Mouse (Mus musculus) lung, adult 2 months (tissue): ENCODE data around the gene Ctsl.

ENCODE experiments used
- CTCF ChIP-seq: fragments of 200-500 bp; IDR thresholded peaks from 2 replicates; pipeline ENCODE4 v1.5.1; 2011; ENCODE audit warnings: mild to moderate bottlenecking, low read length, control low read depth; ENCODE audit not compliant: insufficient read depth
- POLR2A ChIP-seq: fragments of 200-500 bp; IDR thresholded peaks from 2 replicates; pipeline ENCODE4 v1.6.1; 2011; ENCODE audit warnings: low read depth, mild to moderate bottlenecking, control low read depth, low read length, borderline replicate concordance; ENCODE audit errors: extremely low read depth

- TF ChIP-seq POLR2A: no peak
- TF ChIP-seq CTCF: no peak
These were observed 50.4 kb downstream of the Ctsl start for GRCm38 (mm10) chr13:64320334-64320733.
